Mouse (Mus musculus) adrenal gland, adult 2 months (tissue): ENCODE measurements around the gene Dapp1. TPM values are rescaled to one million over a fixed set of nuclear protein-coding genes. Genes with fewer than 3 reads are reported as not detected.
"Not testable (repeated sequence)": the region's sequence is repeated elsewhere in the genome, so short reads cannot be mapped to it uniquely, and the experiment has no call there.

Experiments
- DNase-seq: peaks from one replicate; pipeline ENCODE4 v3.0.0; 2021
- polyA plus RNA-seq: library from polyadenylated mRNA; depleted of rRNA; stranded (reverse); fragments of >200 nt; gene quantifications from 2 replicates; pipeline ENCODE4 v1.2.3, GENCODE M21; 2012
- total RNA-seq, 2 experiments: library from RNA; stranded (reverse); gene quantifications; 2 replicates each; pipeline ENCODE4 v1.2.3; 2021

The Dapp1 gene
- total and polyA plus RNA-seq, 3 experiments, result 1.8 to 4.7 (median 3.8) TPM

DNA sequence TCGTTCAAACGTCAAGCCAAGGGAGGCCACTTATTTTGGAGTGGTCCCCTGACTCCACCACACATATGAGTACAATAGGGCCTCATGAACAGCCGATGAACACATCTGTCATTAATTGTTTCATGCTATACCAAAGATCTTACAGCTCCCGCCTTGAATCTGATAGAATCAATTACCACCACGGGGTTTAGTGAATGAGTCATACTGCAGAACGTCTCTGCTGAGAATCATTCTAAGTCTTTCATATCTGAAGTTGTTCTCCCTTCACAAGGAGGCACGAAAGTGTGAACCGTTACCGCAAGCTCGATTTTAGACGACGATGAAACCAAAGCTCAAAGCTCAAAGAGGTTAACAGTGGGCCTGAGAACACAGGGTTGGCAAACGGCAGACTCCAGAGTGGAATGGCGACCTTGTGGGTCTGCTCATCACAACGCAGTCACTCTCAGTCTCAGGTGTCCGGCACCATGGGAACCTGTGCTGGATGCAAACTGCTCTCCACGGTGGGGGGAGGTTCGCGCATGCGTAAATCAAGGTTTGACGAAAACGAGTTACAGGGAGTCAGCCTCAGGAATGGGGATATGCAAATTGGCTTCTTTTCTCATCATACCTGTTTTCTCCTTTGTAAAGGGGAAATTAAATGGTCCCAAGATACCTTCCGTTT lies 27.0 kb downstream of the Dapp1 start:
- no peak for DNase-seq

DNA sequence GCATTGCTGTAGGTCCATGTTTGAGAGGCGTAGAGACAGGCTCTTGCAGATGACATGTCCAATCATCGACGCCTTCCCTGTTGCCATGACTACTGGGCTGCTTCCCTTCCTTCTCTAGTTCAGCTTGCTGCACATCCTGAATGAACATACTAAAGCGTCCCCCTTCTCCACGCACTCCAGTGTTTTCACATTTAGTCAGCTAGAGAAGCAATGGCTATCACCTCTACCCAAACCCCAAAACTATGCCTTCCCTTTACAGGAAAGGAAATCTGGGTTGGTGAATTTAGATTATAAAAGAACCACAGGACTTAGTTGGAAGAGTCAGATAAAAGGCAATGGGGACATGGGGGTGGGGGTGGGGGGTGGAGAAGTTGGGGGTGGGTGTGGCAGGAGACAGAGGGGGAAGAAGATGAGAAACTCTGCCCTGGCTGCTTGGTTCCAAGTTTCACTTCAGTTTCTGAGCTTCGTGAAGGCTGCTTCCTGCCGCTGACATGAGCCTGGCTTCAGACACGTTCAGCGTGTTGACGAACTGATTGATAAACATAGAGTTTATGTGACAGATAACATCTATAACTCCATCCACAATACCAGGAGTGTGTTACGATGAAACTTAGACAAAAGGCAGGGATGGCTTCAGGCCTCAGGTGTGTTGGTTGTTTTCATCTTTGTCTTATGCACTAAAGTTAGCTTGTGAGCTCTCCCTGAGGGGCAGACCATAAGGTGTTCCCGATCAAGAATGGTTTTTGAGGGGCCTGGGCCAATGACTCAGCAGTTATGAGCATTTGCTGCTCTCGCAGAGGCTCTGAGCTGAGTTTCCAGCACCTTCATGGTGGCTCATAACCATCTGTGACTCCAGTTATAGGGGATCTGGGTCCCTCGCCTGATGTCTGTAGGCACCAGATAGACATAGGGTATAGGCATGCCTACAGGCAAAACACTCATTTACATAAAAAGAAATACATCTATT lies 28.1 kb downstream of the Dapp1 start:
- DNase-seq, result no peak

DNA sequence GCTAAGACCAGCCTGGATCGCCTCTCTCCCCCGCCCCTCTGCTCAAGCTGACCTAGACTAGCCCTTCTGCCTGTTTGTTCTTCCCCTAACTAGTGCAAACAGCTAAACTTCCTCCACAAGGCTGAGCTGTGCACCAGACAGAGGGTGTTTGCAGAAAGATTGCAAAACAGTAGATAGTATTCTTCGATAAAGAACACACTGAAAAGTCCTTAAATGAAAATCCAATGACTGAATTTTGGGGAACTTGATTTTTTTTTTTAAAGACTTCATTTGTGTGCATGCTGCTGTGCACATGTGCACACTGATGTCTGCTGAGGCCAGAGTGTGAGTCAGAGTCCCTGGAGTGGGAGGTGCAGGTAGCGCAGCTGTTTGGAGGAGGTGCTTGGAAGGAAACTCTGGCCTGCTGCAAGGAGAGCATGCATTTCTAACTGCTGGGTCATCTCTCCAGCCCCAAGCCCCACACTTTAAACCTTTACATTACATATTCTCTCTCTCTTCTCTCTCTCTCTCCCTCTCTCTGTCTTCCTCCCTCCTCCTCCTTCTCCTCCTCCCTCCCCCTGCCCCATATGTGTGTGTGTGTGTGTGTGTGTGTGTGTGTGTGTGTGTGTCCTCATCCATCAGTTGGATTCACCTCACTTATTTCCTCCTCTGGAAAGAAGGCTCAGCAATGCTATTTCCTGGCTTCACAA lies 29.0 kb downstream of the Dapp1 start:
- peak; percentile 81 for DNase-seq

DNA sequence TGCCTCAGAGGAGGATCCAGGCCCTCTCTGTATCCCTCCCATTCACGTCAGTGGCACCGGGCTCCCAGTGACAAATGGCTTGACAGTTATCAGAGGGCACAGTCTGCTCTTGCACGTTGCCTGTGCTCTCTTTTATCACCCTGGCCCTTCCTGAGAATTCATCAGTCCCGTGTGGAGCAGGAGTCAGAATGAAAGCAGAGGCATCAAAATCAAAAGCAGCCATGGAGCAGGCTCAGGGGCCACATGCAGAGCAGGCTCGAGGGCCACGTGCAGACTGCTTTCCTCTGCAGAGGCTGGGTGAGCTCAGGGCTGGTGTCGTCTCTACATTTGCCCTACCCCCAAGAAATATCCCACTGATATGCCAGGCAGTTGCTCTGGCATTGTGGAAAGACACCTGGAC lies 29.5 kb downstream of the Dapp1 start:
- peak; percentile 35 for DNase-seq

DNA sequence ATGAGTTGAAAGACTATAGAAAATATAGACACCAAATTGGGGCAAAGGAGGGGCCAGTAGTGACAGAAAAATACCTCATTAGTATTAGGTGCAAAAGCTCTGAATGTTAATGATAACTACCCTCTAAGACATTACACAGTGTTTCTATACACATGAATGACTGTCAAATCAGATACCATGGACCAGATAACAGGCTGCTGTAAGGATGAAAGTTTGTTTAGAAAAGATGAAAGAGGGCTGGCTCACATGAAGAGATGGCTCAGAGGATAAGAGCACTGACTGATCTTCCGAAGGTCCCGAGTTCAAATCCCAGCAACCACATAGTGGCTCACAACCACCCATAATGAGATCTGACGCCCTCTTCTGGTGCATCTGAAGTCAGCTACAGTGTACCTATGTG lies 30.0 kb downstream of the Dapp1 start:
- not testable (repeated sequence) for DNase-seq

DNA sequence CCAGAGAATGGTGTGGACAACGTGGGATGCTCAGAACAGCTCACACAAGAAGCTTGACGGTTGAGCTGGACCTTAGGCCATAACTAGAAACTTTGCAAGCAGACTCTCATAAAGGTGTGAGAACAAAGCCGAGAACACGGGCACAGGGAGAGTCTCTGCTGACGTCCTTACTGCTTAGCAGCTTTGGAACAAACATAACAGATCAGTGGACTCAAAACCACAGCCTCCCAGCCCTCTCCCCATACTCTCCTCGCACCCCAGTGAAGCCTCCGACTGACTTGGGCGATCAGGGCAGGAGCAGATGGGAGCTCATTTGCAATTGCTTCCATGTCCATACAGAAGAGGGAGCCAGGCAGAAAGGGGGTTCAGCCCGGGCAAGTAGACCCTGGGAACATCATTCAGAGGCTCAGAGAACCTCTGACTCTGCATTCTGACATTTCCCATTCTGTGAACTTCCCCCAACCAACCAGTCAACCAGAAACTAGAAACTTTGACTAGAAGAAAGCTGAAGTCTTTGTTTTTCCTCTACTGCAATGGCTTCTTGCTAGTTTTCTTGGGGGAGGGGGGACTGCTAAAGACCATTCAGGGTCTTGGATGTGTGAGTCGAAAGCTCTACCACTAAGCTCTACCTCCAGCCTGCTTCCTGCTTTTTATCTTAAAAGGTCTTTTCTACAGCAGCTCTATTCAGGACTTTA lies 31.0 kb downstream of the Dapp1 start:
- DNase-seq, result no peak

DNA sequence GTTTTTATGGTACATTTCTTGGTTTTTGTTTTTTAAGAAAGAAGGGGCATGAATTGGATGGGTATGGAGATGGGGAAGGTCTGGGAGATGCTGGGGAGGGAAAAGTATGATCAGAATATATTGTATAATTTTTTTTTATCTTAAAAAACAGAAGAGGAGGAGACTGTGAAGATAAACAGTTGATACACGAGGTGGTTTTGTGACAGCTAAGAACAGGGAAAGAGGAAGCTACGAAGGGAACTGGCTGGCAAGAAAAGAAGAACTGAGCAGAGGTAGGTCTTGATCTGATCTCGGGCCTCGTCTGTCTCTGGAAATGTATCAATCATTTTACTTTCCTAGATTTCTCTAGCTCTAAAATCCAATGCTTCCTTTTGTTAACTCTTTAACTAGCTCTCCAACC lies 33.8 kb downstream of the Dapp1 start:
- DNase-seq, result no peak

DNA sequence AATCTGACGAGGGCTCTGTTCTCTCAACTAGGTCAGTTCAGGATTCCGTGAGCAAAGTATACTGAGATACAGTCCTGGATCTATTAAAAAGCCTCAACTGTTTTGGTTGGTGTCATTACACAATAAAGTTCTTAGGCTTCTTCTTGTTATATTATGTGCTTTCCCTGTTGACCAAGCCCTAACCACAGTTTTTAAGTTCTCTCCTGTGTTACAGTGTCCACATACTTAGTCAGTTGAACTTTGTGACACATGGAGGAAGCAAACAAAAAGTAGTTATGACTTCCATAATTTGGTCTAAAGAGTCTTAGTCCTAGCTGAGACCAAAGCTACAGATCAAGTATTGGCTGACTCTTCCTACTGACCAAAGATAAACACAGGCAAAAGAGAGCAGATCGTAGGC lies 34.5 kb downstream of the Dapp1 start:
- no peak for DNase-seq

DNA sequence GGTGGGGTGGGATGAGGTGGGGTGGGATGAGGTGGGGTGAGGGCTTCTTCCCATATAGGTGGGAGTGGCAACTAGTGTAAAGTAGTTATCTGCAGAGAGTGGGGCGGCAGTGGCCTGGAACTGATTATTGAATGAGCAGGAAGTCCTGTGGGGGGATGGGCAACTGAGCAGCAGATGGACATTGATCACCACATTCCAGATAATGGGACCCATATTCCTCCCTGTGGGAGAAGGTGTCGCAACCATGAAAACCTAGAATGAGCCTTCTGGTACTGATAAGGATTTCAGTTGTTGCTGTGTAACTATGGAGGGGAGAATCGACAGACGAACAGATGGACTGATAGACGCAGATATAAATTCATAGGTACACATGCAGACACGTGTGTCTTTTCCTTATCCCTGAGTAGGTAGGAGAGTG lies 37.6 kb downstream of the Dapp1 start:
- DNase-seq, result no peak

DNA sequence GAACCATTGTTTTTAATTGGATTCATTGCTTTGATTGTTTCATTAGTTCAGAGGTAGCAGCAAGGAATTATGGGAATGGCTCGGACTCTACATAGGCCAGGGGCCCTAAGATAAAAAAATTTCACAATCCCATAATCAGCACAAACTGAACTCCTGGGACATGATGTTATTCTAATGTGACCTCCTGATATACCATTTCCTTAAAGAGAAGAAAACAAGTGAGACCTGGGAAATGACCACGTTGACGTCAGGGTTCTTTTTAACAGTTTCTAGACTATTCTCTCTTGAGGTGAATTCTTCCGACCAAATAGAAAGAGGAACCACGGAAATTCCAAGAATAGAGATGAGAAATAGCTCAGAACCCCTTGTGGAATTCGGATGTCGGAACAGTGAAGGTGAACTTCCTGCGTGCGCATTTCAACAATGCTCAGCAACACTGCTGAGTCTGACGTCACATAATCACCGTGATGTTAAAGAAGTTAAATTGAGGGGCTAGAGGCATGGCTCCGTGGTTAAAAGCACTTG lies 39.2 kb downstream of the Dapp1 start:
- no peak for DNase-seq

DNA sequence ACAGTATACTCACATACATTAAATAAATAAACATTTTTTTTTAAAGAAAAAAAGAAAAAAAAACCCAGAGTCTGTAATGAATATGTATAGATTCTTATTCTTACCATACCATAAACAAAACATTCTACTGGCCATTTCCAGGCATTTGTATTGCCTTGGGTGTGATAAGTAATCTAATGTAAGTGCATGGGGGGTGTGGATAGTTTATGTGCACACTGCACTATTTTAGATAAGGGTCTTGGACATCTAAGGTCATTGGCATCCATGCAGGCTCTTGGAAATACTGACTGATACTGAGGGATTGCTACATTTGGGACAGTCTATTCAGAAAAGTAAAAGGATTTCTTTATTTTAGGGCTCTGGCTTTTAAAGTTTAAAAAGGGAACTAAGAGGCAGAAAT lies 39.8 kb downstream of the Dapp1 start:
- DNase-seq, result no peak

DNA sequence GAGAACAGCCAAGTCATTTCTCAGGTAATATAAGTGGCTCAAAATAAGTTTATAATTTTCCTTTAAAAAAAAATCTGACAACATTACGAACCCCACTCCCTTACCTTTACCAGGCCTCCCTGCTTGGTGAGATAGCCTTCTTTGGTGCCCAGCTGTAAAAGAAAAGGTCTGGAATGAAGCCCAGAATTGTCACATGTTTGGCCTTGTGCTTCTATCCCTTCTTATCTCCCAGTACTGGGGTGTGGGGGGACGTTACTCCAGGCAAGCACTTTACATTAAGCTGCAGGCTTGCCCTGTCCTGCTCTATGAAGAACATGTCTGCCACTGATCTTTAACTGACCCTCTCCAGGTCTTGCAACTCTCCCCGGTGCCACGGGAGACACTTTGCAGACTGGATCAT lies 40.6 kb downstream of the Dapp1 start:
- peak; percentile 79 for DNase-seq

DNA sequence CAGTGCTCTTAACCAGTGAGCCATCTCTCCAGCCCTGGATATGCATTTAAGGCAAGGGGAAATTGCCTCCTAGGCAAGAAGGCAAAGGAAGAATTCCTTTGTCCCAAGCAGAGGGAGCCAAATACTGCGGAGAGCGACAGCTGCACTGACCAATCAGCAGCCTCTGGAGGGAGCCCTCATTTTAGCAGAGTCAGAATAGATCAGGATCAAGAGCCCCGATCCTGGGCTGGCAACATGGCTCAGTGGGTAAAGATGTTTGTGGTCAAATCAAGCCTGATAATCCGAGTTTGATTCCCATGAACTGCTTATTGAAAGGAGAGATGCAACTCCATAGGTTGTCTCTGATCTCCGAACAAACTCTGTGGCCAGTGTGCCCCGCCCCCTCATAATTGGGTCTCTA lies 42.7 kb downstream of the Dapp1 start:
- peak; percentile 77 for DNase-seq

DNA sequence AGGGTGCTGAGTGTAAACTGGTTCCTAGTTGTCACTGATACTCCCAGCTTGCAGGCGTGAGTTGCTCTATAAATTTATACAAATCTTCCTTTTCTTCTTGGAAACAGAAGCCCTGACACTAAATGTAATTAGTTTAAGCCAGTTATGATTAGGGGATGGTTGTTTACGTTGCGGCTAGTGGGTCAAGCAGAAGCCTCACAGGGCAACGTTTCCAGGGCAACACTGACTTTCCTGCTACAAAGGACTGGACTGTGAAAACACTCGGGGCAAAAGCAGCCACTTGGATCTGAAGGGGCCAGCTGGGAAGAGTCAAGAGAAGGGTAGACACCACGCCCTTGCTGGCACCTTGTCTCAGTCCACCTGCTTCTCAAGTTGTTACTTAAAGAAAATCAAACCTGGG lies 44.8 kb downstream of the Dapp1 start:
- no peak for DNase-seq

DNA sequence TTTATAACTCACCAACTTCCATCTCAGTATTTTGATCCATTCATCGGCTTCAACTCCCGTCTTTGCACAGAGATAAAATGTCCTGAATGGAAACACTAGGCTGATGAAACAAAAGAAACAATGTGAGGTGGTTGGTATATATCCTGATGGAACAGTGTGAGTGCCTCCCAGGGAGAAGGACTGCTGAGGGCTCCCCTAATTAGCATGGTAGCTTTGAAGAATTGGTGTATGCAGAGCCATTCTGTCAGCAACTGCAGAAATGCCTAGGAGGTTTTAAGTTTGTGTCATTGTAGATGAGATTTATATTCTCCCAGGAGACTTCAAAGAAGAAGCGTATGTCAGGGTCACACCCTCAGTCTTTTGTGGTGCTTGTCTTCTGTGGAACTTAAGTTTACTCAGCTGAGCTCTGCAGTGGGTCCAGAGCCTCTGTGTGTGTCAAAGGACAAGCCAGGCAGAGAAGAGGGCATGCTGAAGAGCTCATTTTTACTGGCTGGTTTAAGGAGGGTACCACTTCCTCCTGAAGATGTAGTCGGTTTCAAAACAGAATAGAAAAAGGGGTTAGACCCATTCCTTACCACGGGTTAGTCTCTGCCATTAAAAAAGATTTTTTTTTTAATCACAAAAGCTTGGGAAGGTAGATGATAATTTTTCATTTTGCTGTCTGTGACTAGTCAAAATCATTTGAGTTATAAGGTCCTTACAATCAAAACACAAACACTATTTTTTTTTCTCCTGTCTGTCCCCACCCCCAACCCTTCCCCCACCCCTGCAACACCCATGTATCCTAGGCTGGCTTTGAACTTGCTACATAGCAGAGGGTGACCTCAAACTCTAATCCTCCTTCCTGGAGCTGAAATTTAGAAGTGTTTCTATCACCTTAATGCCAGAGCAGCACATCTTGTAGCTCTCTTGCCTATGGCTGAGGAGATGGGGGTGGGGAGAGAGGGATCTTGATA lies 45.5 kb downstream of the Dapp1 start:
- peak; percentile 47 for DNase-seq

DNA sequence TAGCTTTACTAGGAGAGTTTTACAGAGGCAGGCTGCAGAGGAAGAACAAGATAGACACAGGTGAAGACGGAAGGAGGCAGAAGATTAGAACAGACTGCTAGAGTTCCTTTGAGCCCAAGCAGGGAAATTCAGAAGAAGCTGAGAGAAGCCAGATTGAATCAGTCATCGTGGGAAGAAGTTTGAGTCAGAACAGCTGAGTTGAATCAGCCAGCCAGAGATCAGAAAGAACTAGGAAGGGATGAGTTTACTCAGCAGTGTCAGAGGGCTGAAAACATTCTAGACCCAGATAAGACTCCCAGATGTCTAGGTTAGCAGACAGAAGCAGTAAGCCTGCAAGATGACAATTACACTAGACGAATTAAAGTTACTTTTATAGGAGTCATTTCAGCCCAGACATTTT lies 47.4 kb downstream of the Dapp1 start:
- no peak for DNase-seq

DNA sequence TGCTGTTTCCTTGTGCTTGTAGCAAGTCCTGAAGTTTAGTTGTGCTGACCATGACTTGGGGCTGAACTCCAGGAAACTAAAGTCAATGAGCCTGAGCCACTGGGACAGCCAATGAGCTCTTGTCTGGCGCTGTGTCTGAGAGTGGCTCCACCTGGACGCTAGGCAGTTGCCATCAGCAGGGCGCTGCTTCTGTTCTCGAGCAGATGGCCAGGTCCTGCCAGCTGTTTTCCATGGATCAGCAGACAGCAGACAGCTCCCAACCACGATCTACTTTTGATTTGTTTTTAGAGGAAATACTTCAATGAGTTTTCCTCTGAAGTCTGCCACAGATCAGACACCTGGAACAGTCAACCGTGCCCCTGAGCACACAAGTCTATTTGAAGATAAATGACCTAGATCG lies 48.6 kb downstream of the Dapp1 start:
- no peak for DNase-seq

DNA sequence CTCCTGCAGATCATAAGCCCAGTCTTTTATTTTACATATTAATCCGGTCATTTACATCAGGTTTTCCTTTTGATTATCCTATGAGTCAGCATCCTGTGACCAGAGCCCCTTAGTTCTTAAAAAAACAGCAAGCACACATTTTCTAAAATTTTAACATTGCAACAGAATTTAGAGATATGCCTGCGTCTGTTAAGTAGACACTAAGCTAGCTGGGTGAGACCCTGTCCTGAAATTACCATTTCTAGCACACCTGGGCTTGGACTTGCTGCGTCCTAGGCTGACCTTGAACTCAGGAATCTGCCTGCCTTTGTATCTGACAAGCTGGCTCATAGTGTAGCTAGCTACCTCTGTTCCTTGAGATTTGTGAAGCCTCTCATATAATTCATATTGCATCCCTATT lies 51.4 kb downstream of the Dapp1 start:
- DNase-seq, result no peak

DNA sequence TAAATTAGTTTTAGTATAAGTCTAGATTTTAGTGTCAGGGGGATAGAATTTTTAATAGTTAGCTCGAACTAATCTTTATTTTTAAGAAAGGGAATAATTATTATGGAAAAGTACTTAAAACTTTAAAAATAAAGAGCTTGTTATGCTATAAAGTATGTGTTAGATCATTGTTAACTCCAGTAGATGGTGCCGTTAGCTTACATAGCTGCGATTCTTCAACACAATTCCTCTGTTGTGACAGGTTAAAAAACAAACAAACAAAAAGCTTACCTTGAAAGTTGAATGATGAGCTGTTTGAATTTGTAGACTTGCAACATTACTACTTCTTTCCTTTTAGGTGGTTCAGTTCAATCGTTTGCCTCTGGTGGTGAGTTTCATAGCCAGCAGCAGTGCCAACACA lies 54.3 kb downstream of the Dapp1 start:
- DNase-seq, result no peak

DNA sequence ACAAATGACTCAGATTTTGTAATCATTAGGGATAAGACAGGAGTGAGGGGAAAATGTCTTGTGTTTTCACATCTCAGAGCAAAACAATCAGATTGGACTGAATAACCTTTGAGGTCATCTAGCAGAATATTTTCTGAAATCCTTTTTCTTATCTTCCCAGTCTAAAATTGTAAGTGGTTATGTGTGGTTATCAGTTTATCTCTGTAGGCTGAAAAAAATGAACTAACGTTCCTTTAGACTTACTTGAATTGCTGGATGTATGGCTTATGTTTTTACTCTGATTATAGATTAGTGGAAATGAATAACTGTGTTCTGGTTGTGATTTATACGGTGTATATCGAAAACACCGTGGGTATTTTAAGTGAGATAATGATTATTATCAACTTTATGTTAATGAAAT lies 60.8 kb downstream of the Dapp1 start:
- DNase-seq, result no peak

DNA sequence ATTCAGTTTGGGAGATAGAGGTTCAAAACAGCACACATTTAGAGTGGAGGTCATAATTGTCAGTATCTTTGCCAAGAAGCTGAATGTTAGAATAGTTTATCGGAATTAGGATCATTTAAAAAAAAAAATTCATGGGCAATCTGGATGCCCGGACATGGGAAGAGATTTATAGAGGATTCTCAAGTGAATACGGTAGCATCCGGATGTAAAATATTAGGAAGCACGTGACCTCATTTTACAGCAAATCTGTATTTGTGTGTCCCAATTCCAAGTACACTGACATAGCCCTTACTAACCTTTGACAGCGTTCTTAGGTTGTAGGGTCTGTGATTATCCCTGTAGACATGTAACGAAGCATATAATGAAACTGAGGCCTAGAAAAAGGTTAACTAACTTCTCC lies 61.9 kb downstream of the Dapp1 start:
- no peak for DNase-seq
